Mouse (Mus musculus) intestine, embryonic 14.5 days (tissue): ENCODE measurements around the gene Mrps23. TPM values are rescaled to one million over a fixed set of nuclear protein-coding genes. Genes with fewer than 3 reads are reported as not detected.

ENCODE experiments used
- ATAC-seq: fragments of 200-750 bp; cut with Nextera tagmentation; replicated peaks from 2 replicates; pipeline ENCODE4 v1.8.0; 2017; ENCODE audit warnings: low read depth, moderate number of reproducible peaks, moderate TSS enrichment, moderate library complexity; ENCODE audit not compliant: low FRiP score, low TSS enrichment
- DNase-seq: peaks from one replicate; pipeline ENCODE4 v3.0.0-alpha.2; 2018; ENCODE audit warnings: low spot score
- H3K27ac ChIP-seq: fragments of 300-500 bp; sonication (generic); 2 replicates; pipeline ENCODE4 v1.5.1; 2014; ENCODE audit warnings: low read depth, mild to moderate bottlenecking, control low read depth
- H3K27me3 ChIP-seq: fragments of 300-500 bp; sonication (generic); replicated peaks from 2 replicates; pipeline ENCODE4 v1.6.1; 2014; ENCODE audit warnings: low read length, control low read depth; ENCODE audit not compliant: control insufficient read depth, insufficient read depth
- H3K36me3 ChIP-seq: fragments of 300-500 bp; sonication (generic); 2 replicates; pipeline ENCODE4 v1.6.1; 2014; ENCODE audit warnings: low read length, control low read depth; ENCODE audit not compliant: control insufficient read depth, insufficient read depth
- H3K4me1 ChIP-seq: fragments of 300-500 bp; sonication (generic); replicated peaks from 2 replicates; pipeline ENCODE4 v1.6.1; 2014; ENCODE audit warnings: low read length, control low read depth, mixed read lengths; ENCODE audit not compliant: control insufficient read depth, insufficient read depth
- H3K4me2 ChIP-seq: fragments of 300-500 bp; sonication (generic); 2 replicates; pipeline ENCODE4 v1.6.1; 2014; ENCODE audit warnings: low read length
- H3K4me3 ChIP-seq: fragments of 300-500 bp; sonication (generic); 2 replicates; pipeline ENCODE4 v1.5.1; 2014; ENCODE audit warnings: low read depth, low read length, control low read depth, mixed read lengths
- H3K9ac ChIP-seq: fragments of 300-500 bp; sonication (generic); 2 replicates; pipeline ENCODE4 v1.6.1; 2014; ENCODE audit warnings: mild to moderate bottlenecking, low read length
- H3K9me3 ChIP-seq: fragments of 300-500 bp; sonication (generic); 2 replicates; pipeline ENCODE4 v1.6.1; 2016; ENCODE audit warnings: low read length, control low read depth; ENCODE audit not compliant: control insufficient read depth
- WGBS: fragments of 180-500 bp; shearing (Covaris S2); extraction: QIAGEN DNeasy Blood & Tissue Kit; methylation state at CpG from one replicate; pipeline ENCODE4 v1.1.7; 2014; 5-methylcytosine and 5-hydroxymethylcytosine counted together
- polyA plus RNA-seq: library from polyadenylated mRNA; unstranded; fragments of >200 nt; fragmentation: Nextera tagmentation; extraction: Ambion mirVana; gene quantifications from 2 replicates; pipeline ENCODE4 v1.2.1, GENCODE M21; 2014

Gene Mrps23
- polyA plus RNA-seq, 1 experiment from 2014 or later = 60.8 TPM

- Histone ChIP-seq H3K9ac (0 out of 2 replicates have a peak overlapping the region, but pooled peaks have one; percentile 15), H3K36me3 (peaks cover 19% of the 10 kb centered on the region; the same call in 1 of the 2 replicates), H3K27ac (peak overlapping the region; percentile 83), H3K9me3 (no peaks in the 10 kb centered on the region), H3K4me3 (no peak overlapping the region), H3K4me1 (peaks cover 30% of the 10 kb centered on the region), H3K4me2 (no peak overlapping the region), H3K27me3 (no peaks in the 10 kb centered on the region)
- no peak for DNase-seq
- 80% methylated on average over 14 of the region's 14 CpGs for WGBS
- no peak for ATAC-seq
Measured at GRCm38 (mm10) chr11:88186078-88186946, 17.9 kb upstream of the Mrps23 start.

GRCm38 (mm10) chr11:88186947-88187243 lies 17.3 kb upstream of the Mrps23 start:
- ATAC-seq = no peak
- WGBS = 45% methylated on average over 2 of the region's 2 CpGs

DNA sequence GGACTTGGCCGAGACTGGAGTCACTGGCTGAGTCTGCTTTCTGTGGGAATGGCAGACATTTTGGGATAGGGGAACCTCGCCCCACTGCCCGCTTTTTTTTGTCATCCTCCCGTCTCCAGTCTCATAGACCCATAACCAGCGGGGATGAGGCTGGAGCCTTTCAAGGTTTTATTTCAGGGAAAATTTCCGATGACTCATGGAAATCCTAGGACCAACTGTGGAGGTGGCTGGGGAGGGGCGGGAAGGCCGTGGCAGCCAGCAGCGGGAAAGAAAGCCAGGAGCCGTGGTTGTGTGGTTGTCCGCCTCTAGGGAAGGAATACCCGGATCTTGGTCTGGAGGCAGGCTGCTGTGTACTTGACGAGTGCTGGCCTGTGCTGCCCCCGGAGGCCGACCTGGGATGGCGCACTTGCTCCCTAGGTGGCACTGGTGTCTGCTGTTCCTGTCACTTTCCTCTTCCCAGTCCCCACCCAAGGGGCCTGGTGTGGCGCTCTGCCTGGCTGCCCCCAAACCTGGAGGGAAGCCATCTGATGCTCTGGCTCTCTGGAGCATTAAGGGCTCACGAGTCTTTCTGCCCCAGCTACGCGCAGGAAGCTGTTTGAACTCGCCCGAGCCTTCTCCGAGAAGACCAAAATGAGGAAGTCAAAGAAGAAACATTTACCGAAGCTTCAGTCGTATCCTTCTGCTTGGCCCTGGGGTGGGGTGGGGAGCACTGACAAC lies 16.6 kb upstream of the Mrps23 start:
- peak; percentile 84 for DNase-seq

More at GRCm38 (mm10) chr11:88186947-88187243, 17.3 kb upstream of the Mrps23 start:
- H3K9me3 ChIP-seq = no peaks in the 10 kb centered on the region
- no peak overlapping the region for H3K4me3 ChIP-seq
- H3K4me2 ChIP-seq = peak overlapping the region; percentile 43; the same call in 1 of the 2 replicates
- peak overlapping the region; percentile 83 for H3K27ac ChIP-seq
- no peak for DNase-seq
- 0 out of 2 replicates have a peak overlapping the region, but pooled peaks have one; percentile 15 for H3K9ac ChIP-seq
- peaks cover 19% of the 10 kb centered on the region; the same call in 1 of the 2 replicates for H3K36me3 ChIP-seq
- peaks cover 24% of the 10 kb centered on the region for H3K4me1 ChIP-seq
- peaks cover 4% of the 10 kb centered on the region for H3K27me3 ChIP-seq

GRCm38 (mm10) chr11:88188216-88188615 lies 16.0 kb upstream of the Mrps23 start:
- no peak for ATAC-seq
- no peak for DNase-seq
- peak overlapping the region; percentile 83; the same call in 1 of the 2 replicates for H3K27ac ChIP-seq
- H3K27me3 ChIP-seq = peaks cover 16% of the 10 kb centered on the region
- peaks cover 18% of the 10 kb centered on the region; the same call in 1 of the 2 replicates for H3K36me3 ChIP-seq
- H3K9ac ChIP-seq = no peak overlapping the region; the same call in 1 of the 2 replicates
- no peak overlapping the region for H3K4me3 ChIP-seq
- no peaks in the 10 kb centered on the region for H3K9me3 ChIP-seq
- peaks cover 31% of the 10 kb centered on the region for H3K4me1 ChIP-seq
- WGBS = 72% methylated on average over 8 of the region's 8 CpGs
- H3K4me2 ChIP-seq = no peak overlapping the region

More for the DNA sequence above, 16.6 kb upstream of the Mrps23 start:
- Histone ChIP-seq H3K4me2 (peak overlapping the region; percentile 43), H3K4me1 (peaks cover 25% of the 10 kb centered on the region), H3K9ac (peak overlapping the region; percentile 29), H3K36me3 (peaks cover 19% of the 10 kb centered on the region; the same call in 1 of the 2 replicates), H3K27ac (peak overlapping the region; percentile 83), H3K9me3 (no peaks in the 10 kb centered on the region), H3K27me3 (peaks cover 11% of the 10 kb centered on the region), H3K4me3 (peak overlapping the region; percentile 17; the same call in 1 of the 2 replicates)
- 10% methylated on average over 25 of the region's 25 CpGs for WGBS
- ATAC-seq = peak; percentile 90

DNA sequence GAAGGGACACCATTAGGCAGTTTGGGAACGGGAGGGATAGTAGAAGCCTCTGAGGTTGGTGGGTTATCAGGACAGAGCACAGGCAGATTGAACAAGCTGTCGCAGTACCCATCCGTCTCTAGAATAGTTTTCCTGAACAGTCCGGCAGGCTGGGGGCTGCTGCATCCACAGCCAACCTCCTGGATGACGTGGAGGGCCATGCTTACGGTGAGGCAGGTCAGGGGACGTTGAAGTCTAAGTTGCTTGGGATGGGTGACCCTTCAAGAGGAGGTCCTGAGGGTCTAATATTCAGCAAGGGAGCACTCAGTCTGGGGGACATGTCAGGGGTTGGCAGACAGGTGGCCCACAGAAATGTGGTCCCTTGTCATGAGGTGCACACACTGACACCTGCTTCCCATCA lies 15.6 kb upstream of the Mrps23 start:
- ATAC-seq (no peak), DNase-seq (no peak)
- H3K36me3 ChIP-seq = peaks cover 13% of the 10 kb centered on the region; the same call in 1 of the 2 replicates
- peaks cover 20% of the 10 kb centered on the region for H3K27me3 ChIP-seq
- no peak overlapping the region for H3K9ac ChIP-seq
- no peaks in the 10 kb centered on the region for H3K9me3 ChIP-seq
- WGBS = 89% methylated on average over 7 of the region's 7 CpGs
- H3K27ac ChIP-seq = no peak overlapping the region
- H3K4me1 ChIP-seq = peaks cover 35% of the 10 kb centered on the region
- H3K4me2 ChIP-seq = no peak overlapping the region
- H3K4me3 ChIP-seq = no peak overlapping the region

GRCm38 (mm10) chr11:88192595-88192994 lies 11.6 kb upstream of the Mrps23 start:
- no peak for DNase-seq
- H3K27ac ChIP-seq = no peak overlapping the region
- H3K36me3 ChIP-seq = peaks cover 3% of the 10 kb centered on the region; the same call in 1 of the 2 replicates
- peaks cover 31% of the 10 kb centered on the region for H3K4me1 ChIP-seq
- no peak overlapping the region for H3K4me2 ChIP-seq
- H3K27me3 ChIP-seq = peaks cover 33% of the 10 kb centered on the region
- WGBS = 13% methylated on average over 4 of the region's 4 CpGs
- no peaks in the 10 kb centered on the region for H3K9me3 ChIP-seq
- no peak for ATAC-seq
- no peak overlapping the region for H3K4me3 ChIP-seq
- no peak overlapping the region for H3K9ac ChIP-seq

- DNase-seq = peak; percentile 69
- Histone ChIP-seq H3K36me3 (peaks cover 3% of the 10 kb centered on the region; the same call in 1 of the 2 replicates), H3K4me2 (peak overlapping the region; percentile 36), H3K9ac (peak overlapping the region; percentile 27; the same call in 1 of the 2 replicates), H3K4me3 (peak overlapping the region; percentile 6; the same call in 1 of the 2 replicates), H3K4me1 (peaks cover 26% of the 10 kb centered on the region), H3K27me3 (peaks cover 33% of the 10 kb centered on the region), H3K9me3 (no peaks in the 10 kb centered on the region), H3K27ac (no peak overlapping the region)
- ATAC-seq = no peak
- WGBS = 9% methylated on average over 34 of the region's 34 CpGs
Measured at GRCm38 (mm10) chr11:88193098-88193823, 10.9 kb upstream of the Mrps23 start.
